Mouse (Mus musculus) limb, embryonic 13.5 days (tissue): ENCODE measurements around the gene 1700017B05Rik. TPM values are rescaled to one million over a fixed set of nuclear protein-coding genes. Genes with fewer than 3 reads are reported as not detected.

Experiments
- ATAC-seq: fragments of 200-750 bp; cut with Nextera tagmentation; 2 replicates; pipeline ENCODE4 v1.8.0; 2017; ENCODE audit warnings: low read depth, moderate number of reproducible peaks, moderate TSS enrichment; ENCODE audit not compliant: low FRiP score
- H3K27ac ChIP-seq: fragments of 300-500 bp; sonication (generic); 2 replicates; pipeline ENCODE4 v1.5.1; 2015; ENCODE audit warnings: inconsistent platforms, mild to moderate bottlenecking, moderate library complexity
- H3K27me3 ChIP-seq: fragments of 300-500 bp; sonication (generic); 2 replicates; pipeline ENCODE4 v1.6.1; 2015; ENCODE audit warnings: mild to moderate bottlenecking, inconsistent platforms
- H3K36me3 ChIP-seq: fragments of 300-500 bp; sonication (generic); 2 replicates; pipeline ENCODE4 v1.6.1; 2015; ENCODE audit warnings: inconsistent platforms, mild to moderate bottlenecking, moderate library complexity
- H3K4me1 ChIP-seq: fragments of 300-500 bp; sonication (generic); 2 replicates; pipeline ENCODE4 v1.6.1; 2015; ENCODE audit warnings: inconsistent platforms
- H3K4me2 ChIP-seq: fragments of 300-500 bp; sonication (generic); replicated peaks from 2 replicates; pipeline ENCODE4 v1.6.1; 2015; ENCODE audit warnings: inconsistent platforms, mild to moderate bottlenecking, moderate library complexity
- H3K4me3 ChIP-seq: fragments of 300-500 bp; sonication (generic); 2 replicates; pipeline ENCODE4 v1.5.1; 2015; ENCODE audit warnings: moderate library complexity, mild to moderate bottlenecking, inconsistent platforms
- H3K9ac ChIP-seq: fragments of 300-500 bp; sonication (generic); 2 replicates; pipeline ENCODE4 v1.6.1; 2015; ENCODE audit warnings: mild to moderate bottlenecking, inconsistent platforms
- H3K9me3 ChIP-seq: fragments of 300-500 bp; sonication (generic); 2 replicates; pipeline ENCODE4 v1.6.1; 2016; ENCODE audit warnings: inconsistent platforms
- WGBS: fragments of 180-500 bp; shearing (Covaris S2); methylation state at CpG from one replicate; pipeline ENCODE4 v1.1.7; 2015; 5-methylcytosine and 5-hydroxymethylcytosine counted together
- polyA plus RNA-seq: library from polyadenylated mRNA; unstranded; fragments of >200 nt; fragmentation: Nextera tagmentation; extraction: Ambion mirVana; gene quantifications from 2 replicates; pipeline ENCODE4 v1.2.1, GENCODE M21; 2015

Gene 1700017B05Rik
- polyA plus RNA-seq, 1 experiment from 2014 or later: 17.6 TPM

- no peak overlapping the region for H3K4me3 ChIP-seq
Measured at GRCm38 (mm10) chr9:57294905-57295304, 32.5 kb upstream of the 1700017B05Rik start.

GRCm38 (mm10) chr9:57287183-57287582, 24.8 kb upstream of the 1700017B05Rik start:
- no peak overlapping the region for H3K4me3 ChIP-seq
- H3K27me3 ChIP-seq: no peaks in the 10 kb centered on the region; the same call in 1 of the 2 replicates
- H3K9me3 ChIP-seq: no peaks in the 10 kb centered on the region
- no peak for ATAC-seq
- 85% methylated on average over 6 of the region's 6 CpGs for WGBS
- H3K36me3 ChIP-seq: no peaks in the 10 kb centered on the region
- H3K9ac ChIP-seq: no peak overlapping the region
- no peaks in the 10 kb centered on the region for H3K4me1 ChIP-seq
- H3K27ac ChIP-seq: no peak overlapping the region
- no peak overlapping the region for H3K4me2 ChIP-seq

More at GRCm38 (mm10) chr9:57294905-57295304, 32.5 kb upstream of the 1700017B05Rik start:
- no peak overlapping the region for H3K9ac ChIP-seq
- no peaks in the 10 kb centered on the region for H3K36me3 ChIP-seq
- no peaks in the 10 kb centered on the region for H3K4me1 ChIP-seq
- peaks cover 7% of the 10 kb centered on the region; the same call in 1 of the 2 replicates for H3K9me3 ChIP-seq
- H3K27me3 ChIP-seq: no peaks in the 10 kb centered on the region
- no peak for ATAC-seq
- no peak overlapping the region for H3K27ac ChIP-seq
- H3K4me2 ChIP-seq: no peak overlapping the region
- 72% methylated on average over 3 of the region's 3 CpGs for WGBS

GRCm38 (mm10) chr9:57283311-57283710, 20.9 kb upstream of the 1700017B05Rik start:
- Histone ChIP-seq H3K4me3 (no peak overlapping the region), H3K9ac (no peak overlapping the region)
- WGBS: 72% methylated on average over 4 of the region's 4 CpGs

GRCm38 (mm10) chr9:57282686-57283085, 20.3 kb upstream of the 1700017B05Rik start:
- no peak overlapping the region for H3K27ac ChIP-seq

More at GRCm38 (mm10) chr9:57283311-57283710, 20.9 kb upstream of the 1700017B05Rik start:
- Histone ChIP-seq H3K27me3 (peaks cover 1% of the 10 kb centered on the region; the same call in 1 of the 2 replicates), H3K4me2 (no peak overlapping the region), H3K36me3 (no peaks in the 10 kb centered on the region), H3K4me1 (peaks cover 15% of the 10 kb centered on the region), H3K9me3 (no peaks in the 10 kb centered on the region), H3K27ac (no peak overlapping the region)
- no peak for ATAC-seq

GRCm38 (mm10) chr9:57281549-57281948, 19.1 kb upstream of the 1700017B05Rik start:
- H3K27me3 ChIP-seq: peaks cover 3% of the 10 kb centered on the region; the same call in 1 of the 2 replicates
- H3K27ac ChIP-seq: no peak overlapping the region
- 13% methylated on average over 20 of the region's 20 CpGs for WGBS
- H3K4me1 ChIP-seq: peaks cover 18% of the 10 kb centered on the region
- peak overlapping the region; percentile 25 for H3K4me3 ChIP-seq
- no peaks in the 10 kb centered on the region for H3K36me3 ChIP-seq
- H3K4me2 ChIP-seq: peak overlapping the region; percentile 59
- no peak for ATAC-seq
- H3K9ac ChIP-seq: peak overlapping the region; percentile 54
- H3K9me3 ChIP-seq: no peaks in the 10 kb centered on the region

More at GRCm38 (mm10) chr9:57282686-57283085, 20.3 kb upstream of the 1700017B05Rik start:
- Histone ChIP-seq H3K27me3 (peaks cover 3% of the 10 kb centered on the region; the same call in 1 of the 2 replicates), H3K4me1 (peaks cover 18% of the 10 kb centered on the region), H3K9ac (no peak overlapping the region), H3K4me2 (no peak overlapping the region), H3K4me3 (no peak overlapping the region), H3K36me3 (no peaks in the 10 kb centered on the region), H3K9me3 (no peaks in the 10 kb centered on the region)
- 73% methylated on average over 3 of the region's 3 CpGs for WGBS
- no peak for ATAC-seq

GRCm38 (mm10) chr9:57279441-57279840, 17.0 kb upstream of the 1700017B05Rik start:
- no peak overlapping the region for H3K9ac ChIP-seq
- H3K9me3 ChIP-seq: no peaks in the 10 kb centered on the region
- H3K36me3 ChIP-seq: no peaks in the 10 kb centered on the region
- H3K4me2 ChIP-seq: no peak overlapping the region
- no peak overlapping the region for H3K27ac ChIP-seq
- H3K4me1 ChIP-seq: peaks cover 18% of the 10 kb centered on the region
- 36% methylated on average over 4 of the region's 4 CpGs for WGBS
- no peak for ATAC-seq
- H3K4me3 ChIP-seq: no peak overlapping the region
- peaks cover 3% of the 10 kb centered on the region; the same call in 1 of the 2 replicates for H3K27me3 ChIP-seq

- ATAC-seq: no peak
- Histone ChIP-seq H3K4me2 (no peak overlapping the region), H3K9me3 (no peaks in the 10 kb centered on the region), H3K4me1 (peaks cover 18% of the 10 kb centered on the region), H3K9ac (no peak overlapping the region), H3K27me3 (peaks cover 3% of the 10 kb centered on the region; the same call in 1 of the 2 replicates), H3K27ac (no peak overlapping the region), H3K36me3 (no peaks in the 10 kb centered on the region), H3K4me3 (no peak overlapping the region)
- 47% methylated on average over 4 of the region's 4 CpGs for WGBS
Measured at GRCm38 (mm10) chr9:57278268-57278667, 15.9 kb upstream of the 1700017B05Rik start.

GRCm38 (mm10) chr9:57276311-57276710, 13.9 kb upstream of the 1700017B05Rik start:
- Histone ChIP-seq H3K27me3 (peaks cover 8% of the 10 kb centered on the region; the same call in 1 of the 2 replicates), H3K4me1 (peaks cover 12% of the 10 kb centered on the region), H3K9ac (no peak overlapping the region), H3K36me3 (no peaks in the 10 kb centered on the region), H3K9me3 (no peaks in the 10 kb centered on the region), H3K27ac (no peak overlapping the region), H3K4me2 (no peak overlapping the region), H3K4me3 (no peak overlapping the region)
- no peak for ATAC-seq

GRCm38 (mm10) chr9:57273805-57274494, 11.5 kb upstream of the 1700017B05Rik start:
- no peaks in the 10 kb centered on the region for H3K36me3 ChIP-seq
- no peak overlapping the region for H3K27ac ChIP-seq
- no peaks in the 10 kb centered on the region for H3K9me3 ChIP-seq
- ATAC-seq: no peak
- WGBS: 25% methylated on average over 6 of the region's 6 CpGs
- H3K27me3 ChIP-seq: peaks cover 19% of the 10 kb centered on the region; the same call in 1 of the 2 replicates
- H3K4me1 ChIP-seq: peaks cover 15% of the 10 kb centered on the region
- no peak overlapping the region for H3K4me3 ChIP-seq
- no peak overlapping the region for H3K4me2 ChIP-seq
- no peak overlapping the region for H3K9ac ChIP-seq

- no peak overlapping the region for H3K27ac ChIP-seq
- WGBS: 57% methylated on average over 8 of the region's 8 CpGs
- no peaks in the 10 kb centered on the region for H3K36me3 ChIP-seq
- no peaks in the 10 kb centered on the region for H3K9me3 ChIP-seq
- H3K4me3 ChIP-seq: no peak overlapping the region
- H3K27me3 ChIP-seq: peaks cover 17% of the 10 kb centered on the region; the same call in 1 of the 2 replicates
- H3K9ac ChIP-seq: no peak overlapping the region
- no peak for ATAC-seq
- H3K4me2 ChIP-seq: no peak overlapping the region
- H3K4me1 ChIP-seq: peaks cover 9% of the 10 kb centered on the region
Measured at GRCm38 (mm10) chr9:57272902-57273804, 10.7 kb upstream of the 1700017B05Rik start.

GRCm38 (mm10) chr9:57271837-57272562, 9.6 kb upstream of the 1700017B05Rik start:
- 42% methylated on average over 9 of the region's 9 CpGs for WGBS
- Histone ChIP-seq H3K9ac (no peak overlapping the region), H3K4me2 (no peak overlapping the region), H3K4me3 (no peak overlapping the region), H3K27me3 (peaks cover 19% of the 10 kb centered on the region), H3K9me3 (no peaks in the 10 kb centered on the region), H3K27ac (no peak overlapping the region), H3K4me1 (peaks cover 13% of the 10 kb centered on the region; the same call in 1 of the 2 replicates), H3K36me3 (no peaks in the 10 kb centered on the region)
- no peak for ATAC-seq
